In the genomic region with DNA sequence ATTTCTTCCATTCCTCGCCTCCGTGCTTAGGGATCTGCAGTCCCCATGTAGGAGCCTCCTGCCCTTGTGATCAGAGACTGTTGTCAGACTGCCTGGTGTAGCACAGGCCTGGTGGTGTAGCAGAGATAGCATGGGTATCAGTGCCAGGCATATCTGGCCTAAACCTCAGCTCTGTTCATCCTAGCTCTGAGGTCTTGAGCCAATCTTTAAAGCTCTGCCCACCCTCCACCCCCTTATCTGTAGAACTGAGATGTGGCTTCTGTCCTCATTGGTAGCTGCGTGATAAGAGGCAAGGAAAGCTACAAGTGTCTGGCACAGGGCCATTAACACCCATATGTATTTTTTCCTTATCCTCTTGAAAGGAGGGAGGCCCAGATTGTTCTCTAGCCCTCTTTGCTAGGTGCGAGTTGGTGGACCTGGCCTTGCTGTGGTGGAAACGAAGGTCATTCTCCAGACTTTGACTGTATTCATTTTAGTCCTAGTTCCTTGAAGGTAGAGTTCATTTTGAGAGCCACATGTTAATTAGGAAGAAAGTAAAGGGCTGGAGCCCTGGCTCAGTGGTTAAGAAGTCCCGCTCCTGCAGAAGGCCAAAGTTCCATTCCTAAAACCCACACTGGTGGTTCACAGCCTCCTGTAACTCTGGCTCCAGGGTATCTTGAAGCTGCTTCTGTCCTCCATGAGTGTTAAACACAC, we compare ENCODE assay signal across 1 mouse cellular context.
A peak's percentile ranks its signal among the peaks of the same experiment; 100 is the strongest.
TF ChIP-seq lines count a peak whose summit lies in the region.

No protein-coding gene starts in this region.

TF ChIP-seq in MEL, 35 proteins besides CTCF, POLR2A, EP300 and RAD21 (continued from another document):
- TF ChIP-seq MAZ (IDR thresholded peaks at IDR 0.05; ENCODE audit: low read depth, low read length) (peak; percentile 88), GATA1 (IDR thresholded peaks at IDR 0.05; ENCODE audit: low read depth, low read length) (peak; percentile 99), ZMIZ1 (IDR thresholded peaks at IDR 0.05; ENCODE audit: low read depth, low read length) (no peak), ELF1 (IDR thresholded peaks at IDR 0.05; ENCODE audit: low read depth, low read length) (peak; percentile 52; the same call in 1 of the 2 replicates), E2F4 (IDR thresholded peaks at IDR 0.05; ENCODE audit: borderline replicate concordance, low read depth, low read length) (no peak), MAX (IDR thresholded peaks at IDR 0.05; ENCODE audit: low read length) (peak; percentile 50; the same call in 1 of the 2 replicates), UBTF (IDR thresholded peaks at IDR 0.05; ENCODE audit: borderline replicate concordance, insufficient read depth, low read depth, low read length) (no peak), SIN3A (IDR thresholded peaks at IDR 0.05; ENCODE audit: low read length) (peak; percentile 93), MXI1 (IDR thresholded peaks at IDR 0.05; ENCODE audit: low read depth, low read length) (peak; percentile 92), JUND (IDR thresholded peaks at IDR 0.05; ENCODE audit: low read depth, low read length) (peak; percentile 66; the same call in 1 of the 2 replicates), SMC3 (IDR thresholded peaks at IDR 0.05; ENCODE audit: low read depth, low read length) (no peak), NRF1 (IDR thresholded peaks at IDR 0.05; ENCODE audit: insufficient read depth, low read depth, low read length, poor library complexity, severe bottlenecking) (no peak), NELFE (IDR thresholded peaks at IDR 0.05; ENCODE audit: low read depth, low read length) (no peak), MYB (IDR thresholded peaks at IDR 0.05; ENCODE audit: low read depth, low read length) (peak; percentile 53; the same call in 1 of the 2 replicates), POLR2AphosphoS2 (IDR thresholded peaks at IDR 0.05; ENCODE audit: low read length) (0 out of 2 replicates have a peak, but pooled peaks have one; percentile 50), GABPA (IDR thresholded peaks at IDR 0.05; ENCODE audit: low read depth, low read length) (no peak), POLR2AphosphoS5 (IDR thresholded peaks at IDR 0.05; ENCODE audit: borderline replicate concordance, low read depth, low read length) (no peak), RCOR1 (IDR thresholded peaks at IDR 0.05; ENCODE audit: low read depth, low read length) (peak; percentile 100), TBP (IDR thresholded peaks at IDR 0.05; ENCODE audit: low read depth, low read length) (no peak), USF1 (IDR thresholded peaks at IDR 0.05; ENCODE audit: low read depth, low read length) (0 out of 2 replicates have a peak, but pooled peaks have one; percentile 27), TAL1 (IDR thresholded peaks at IDR 0.05; ENCODE audit: low read length) (peak; percentile 99), ZNF384 (IDR thresholded peaks at IDR 0.05; ENCODE audit: low read depth, low read length) (peak; percentile 64), MYC (IDR thresholded peaks at IDR 0.05; ENCODE audit: low read depth, low read length) (no peak), USF2 (IDR thresholded peaks at IDR 0.05; ENCODE audit: borderline replicate concordance in 1 of 2, insufficient read depth in 1 of 2, low read depth in 1 of 2, low read length in 2 of 2) (no peak), ZC3H11A (IDR thresholded peaks at IDR 0.05; ENCODE audit: low read depth, low read length) (no peak), MAFK (IDR thresholded peaks at IDR 0.05; ENCODE audit: borderline replicate concordance, low read depth, low read length) (peak; percentile 94)
